Mouse (Mus musculus) brown adipose tissue, adult 24 weeks (tissue): ENCODE data around the gene Hip1. TPM values are rescaled to one million over a fixed set of nuclear protein-coding genes. Genes with fewer than 3 reads are reported as not detected.
"Not testable (repeated sequence)": the region's sequence is repeated elsewhere in the genome, so short reads cannot be mapped to it uniquely, and the experiment has no call there.

ENCODE experiments used
- H3K27ac ChIP-seq: fragments of 200-500 bp; replicated peaks from 2 replicates; pipeline ENCODE4 v1.5.1; 2012; ENCODE audit warnings: low read depth, mild to moderate bottlenecking, low read length
- H3K4me1 ChIP-seq: fragments of 200-500 bp; 2 replicates; pipeline ENCODE4 v1.6.1; 2012; ENCODE audit warnings: low read length, mixed read lengths; ENCODE audit not compliant: control insufficient read depth, insufficient read depth, insufficient read length
- H3K4me3 ChIP-seq: fragments of 200-500 bp; 2 replicates; pipeline ENCODE4 v1.5.1; 2012; ENCODE audit warnings: low read depth, mild to moderate bottlenecking, low read length, moderate library complexity; ENCODE audit not compliant: insufficient read depth
- polyA plus RNA-seq: library from polyadenylated mRNA; stranded (reverse); fragments of >200 nt; gene quantifications from 2 replicates; pipeline ENCODE4 v1.2.4, GENCODE M21; 2012; ENCODE audit not compliant: missing spikeins, insufficient read depth, insufficient read length

The Hip1 gene
- polyA plus RNA-seq, 1 experiment = 7.9 TPM

DNA sequence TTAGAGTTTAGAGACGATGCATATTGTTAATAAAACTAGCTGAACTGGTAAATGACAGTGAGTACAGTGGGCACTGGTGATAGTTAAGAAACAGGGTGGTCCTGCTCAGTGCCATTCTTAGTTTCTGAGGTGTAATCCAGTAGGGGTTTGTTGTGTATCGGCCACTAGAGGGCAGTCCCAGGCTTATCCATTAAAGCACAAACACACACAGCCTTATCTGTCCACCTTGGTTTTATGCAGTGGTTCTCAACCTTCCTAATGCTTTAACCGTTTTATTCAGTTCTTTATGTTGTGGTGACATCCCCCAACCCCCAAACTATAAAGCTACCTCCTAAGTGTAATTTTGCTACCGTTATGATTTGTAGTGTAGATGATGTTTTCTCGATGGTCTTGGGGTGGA lies 149.1 kb downstream of the Hip1 start:
- Histone ChIP-seq H3K4me1 (peaks cover 3% of the 10 kb centered on the region; the same call in 1 of the 2 replicates), H3K27ac (no peak overlapping the region), H3K4me3 (no peak overlapping the region)

DNA sequence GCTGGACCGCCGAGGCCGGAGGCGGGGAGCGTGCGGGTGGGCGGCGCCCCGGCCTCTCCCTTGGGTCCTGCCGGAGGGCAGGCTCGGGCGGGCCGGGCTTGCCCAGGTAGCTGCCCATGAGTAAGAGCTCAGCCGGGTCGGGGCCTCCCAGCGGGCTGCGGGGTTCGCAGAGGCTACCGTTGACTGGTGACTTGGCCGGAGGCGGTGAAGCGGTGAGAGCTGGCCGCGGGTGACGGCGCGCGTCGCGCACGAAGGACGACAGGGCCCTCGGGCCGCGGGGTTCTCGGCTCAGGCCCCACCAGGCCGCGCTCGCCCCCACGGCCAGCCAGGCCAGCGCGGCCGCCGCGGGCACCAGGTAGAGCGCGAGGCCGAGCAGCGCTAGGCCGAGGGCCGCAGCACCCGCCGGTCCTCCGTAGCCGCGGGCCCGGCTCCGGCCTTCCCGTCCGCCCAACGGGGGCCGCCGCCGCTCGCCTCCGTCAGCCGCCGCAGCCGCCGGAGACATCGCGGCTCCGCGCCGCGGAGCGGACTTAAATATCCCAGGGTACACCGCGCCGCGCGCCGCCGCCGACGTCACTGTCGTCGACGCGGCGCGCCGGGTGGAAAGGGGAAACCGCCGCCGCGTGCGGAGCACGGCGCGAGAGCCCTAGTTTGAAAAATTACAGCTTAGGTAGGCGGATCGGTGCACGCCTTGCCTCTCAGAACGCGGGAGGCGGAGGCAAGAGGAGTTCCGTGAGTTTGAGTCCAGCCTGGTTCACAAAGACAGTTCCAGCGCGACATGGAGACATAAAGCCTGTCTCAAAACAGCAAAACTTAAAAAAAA lies 150.7 kb downstream of the Hip1 start, which contains the start of gene Pom121:
Gene Pom121, minus strand, starts transcription at position 543 of the 820 bp plus-strand sequence.
- peak within 1 kb of the TSS; percentile 46 for H3K27ac ChIP-seq
- peaks cover 3% of the 10 kb centered on the region; the same call in 1 of the 2 replicates for H3K4me1 ChIP-seq
- H3K4me3 ChIP-seq = peak within 1 kb of the TSS; percentile 99

GRCm38 (mm10) chr5:135383771-135384170 lies 161.1 kb downstream of the Hip1 start:
- no peak overlapping the region for H3K4me3 ChIP-seq
- H3K27ac ChIP-seq = no peak overlapping the region
- no peaks in the 10 kb centered on the region for H3K4me1 ChIP-seq

GRCm38 (mm10) chr5:135382746-135383145 lies 162.2 kb downstream of the Hip1 start:
- Histone ChIP-seq H3K4me3 (no peak overlapping the region), H3K27ac (no peak overlapping the region), H3K4me1 (no peaks in the 10 kb centered on the region)

DNA sequence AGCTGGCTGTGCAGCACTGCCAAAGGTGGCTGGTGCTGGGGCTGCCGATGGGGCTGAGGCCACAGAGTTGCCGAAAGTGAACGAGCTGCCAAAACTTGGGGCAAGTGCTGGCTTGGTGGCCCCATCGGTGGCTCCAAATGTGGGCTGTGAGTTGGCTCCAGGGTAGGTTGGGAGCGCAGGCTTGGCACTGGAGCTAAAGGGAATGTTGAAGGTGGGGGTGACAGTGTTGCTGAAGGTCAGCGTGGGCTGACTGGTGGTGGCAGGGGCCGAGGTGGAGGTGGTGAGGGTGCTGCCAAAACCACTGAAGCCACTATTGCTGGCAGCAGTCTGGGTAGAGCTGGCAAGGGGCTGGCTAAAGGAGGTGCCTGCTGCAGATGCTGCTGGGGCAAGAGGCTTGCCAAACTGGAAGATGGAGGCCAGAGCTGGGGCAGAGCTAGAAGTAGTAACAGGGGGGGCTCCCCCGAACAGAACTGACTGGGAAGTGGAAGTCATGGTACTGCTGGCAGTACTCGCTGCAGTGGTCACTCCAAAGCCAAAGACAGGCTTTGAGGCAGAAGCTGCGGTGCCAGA lies 163.5 kb downstream of the Hip1 start:
- Histone ChIP-seq H3K27ac (no peak overlapping the region), H3K4me3 (no peak overlapping the region), H3K4me1 (no peaks in the 10 kb centered on the region)

- no peaks in the 10 kb centered on the region for H3K4me1 ChIP-seq
- H3K4me3 ChIP-seq = no peak overlapping the region
- no peak overlapping the region for H3K27ac ChIP-seq
Measured at GRCm38 (mm10) chr5:135380681-135381080, 164.2 kb downstream of the Hip1 start.

DNA sequence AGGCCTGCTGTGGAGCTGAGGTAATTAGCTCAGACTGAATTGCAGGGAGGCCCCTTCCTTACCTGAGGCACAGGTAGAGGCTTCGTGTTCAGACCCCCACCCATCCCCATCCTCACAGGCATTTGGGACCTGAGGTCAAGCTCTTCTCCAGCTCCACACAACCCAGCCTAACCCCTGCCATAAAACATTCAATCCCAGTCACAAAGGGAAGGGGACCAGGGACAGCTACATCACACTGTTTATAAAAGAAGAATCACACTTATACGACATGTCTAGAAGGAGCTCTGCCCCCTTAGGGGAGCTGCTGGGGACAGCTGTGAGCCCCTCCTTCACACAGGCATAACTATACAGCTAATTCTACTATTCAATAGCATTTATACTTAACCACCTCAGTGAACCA lies 168.6 kb downstream of the Hip1 start:
- Histone ChIP-seq H3K4me1 (no peaks in the 10 kb centered on the region), H3K4me3 (no peak overlapping the region)

GRCm38 (mm10) chr5:135375167-135375566 lies 169.8 kb downstream of the Hip1 start:
- H3K4me1 ChIP-seq = no peaks in the 10 kb centered on the region
- no peak overlapping the region for H3K27ac ChIP-seq
- no peak overlapping the region for H3K4me3 ChIP-seq

More for the DNA sequence above, 168.6 kb downstream of the Hip1 start:
- H3K27ac ChIP-seq = no peak overlapping the region

- Histone ChIP-seq H3K4me3 (no peak overlapping the region), H3K4me1 (no peaks in the 10 kb centered on the region), H3K27ac (no peak overlapping the region)
Measured at GRCm38 (mm10) chr5:135373601-135374000, 171.3 kb downstream of the Hip1 start.

DNA sequence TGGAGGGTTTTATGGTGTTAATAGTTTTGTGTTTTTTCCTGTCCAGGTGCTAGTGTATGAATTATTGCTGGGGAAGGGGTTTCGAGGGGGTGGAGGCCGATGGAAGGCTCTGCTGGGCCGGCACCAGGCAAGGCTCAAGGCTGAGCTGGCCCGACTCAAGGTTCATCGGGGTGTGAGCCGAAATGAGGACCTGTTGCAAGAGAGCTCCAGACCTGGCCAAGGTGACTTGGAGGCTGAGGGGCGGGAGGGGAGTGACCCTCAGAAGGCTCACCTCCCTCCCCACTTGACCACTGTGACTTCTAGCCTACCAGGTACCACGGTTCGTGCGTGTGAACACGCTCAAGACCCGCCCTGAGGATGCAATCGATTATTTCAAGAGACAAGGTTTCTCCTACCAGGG lies 173.7 kb downstream of the Hip1 start:
- Histone ChIP-seq H3K4me3 (peak overlapping the region; percentile 10), H3K4me1 (no peaks in the 10 kb centered on the region), H3K27ac (no peak overlapping the region)

DNA sequence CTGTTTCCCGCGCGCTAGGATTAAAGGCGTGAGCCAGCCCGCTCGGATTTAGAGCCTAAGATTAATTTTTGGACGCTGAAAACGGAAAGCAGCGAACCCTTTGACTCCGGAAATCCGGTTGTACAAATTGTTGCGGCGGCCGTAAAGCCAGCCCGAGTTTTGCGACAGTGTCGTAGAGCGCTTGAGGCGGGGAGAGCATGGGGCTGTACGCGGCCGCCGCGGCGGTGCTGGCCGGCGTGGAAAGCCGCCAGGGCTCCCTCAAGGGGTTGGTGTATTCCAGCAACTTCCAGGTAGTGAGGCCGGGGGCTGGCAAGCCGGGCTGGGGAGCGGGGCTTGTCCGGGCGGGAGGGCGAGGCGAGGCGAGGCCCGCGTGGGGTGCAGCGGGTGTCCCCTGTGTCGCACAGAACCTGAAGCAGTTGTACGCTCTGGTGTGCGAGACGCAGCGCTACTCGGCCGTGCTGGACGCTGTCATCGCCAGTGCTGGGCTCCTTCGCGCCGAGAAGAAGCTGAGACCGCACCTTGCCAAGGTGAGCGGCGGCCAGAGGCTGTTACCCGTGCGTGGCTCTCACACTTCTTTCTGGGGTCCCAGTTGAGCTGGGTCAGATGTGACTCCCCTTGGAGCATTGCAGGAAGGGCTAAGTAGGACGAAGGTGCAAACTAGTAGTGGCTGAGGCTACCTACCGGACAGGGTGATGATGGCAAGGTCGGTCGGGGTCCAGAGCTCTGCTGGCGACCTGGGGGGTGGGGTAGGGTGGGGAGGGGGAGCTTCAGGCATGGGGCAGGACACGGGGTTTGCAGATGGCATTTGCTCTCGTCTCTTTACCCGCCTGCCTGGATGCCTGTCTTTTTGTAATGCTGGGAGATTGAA lies 174.9 kb downstream of the Hip1 start, which contains the start of gene Nsun5:
Gene Nsun5, plus strand, starts transcription at position 167 of the 868 bp plus-strand sequence.
- peak within 1 kb of the TSS; percentile 63 for H3K4me3 ChIP-seq
- H3K27ac ChIP-seq = peak within 1 kb of the TSS; percentile 90
- no peaks in the 10 kb centered on the region for H3K4me1 ChIP-seq

DNA sequence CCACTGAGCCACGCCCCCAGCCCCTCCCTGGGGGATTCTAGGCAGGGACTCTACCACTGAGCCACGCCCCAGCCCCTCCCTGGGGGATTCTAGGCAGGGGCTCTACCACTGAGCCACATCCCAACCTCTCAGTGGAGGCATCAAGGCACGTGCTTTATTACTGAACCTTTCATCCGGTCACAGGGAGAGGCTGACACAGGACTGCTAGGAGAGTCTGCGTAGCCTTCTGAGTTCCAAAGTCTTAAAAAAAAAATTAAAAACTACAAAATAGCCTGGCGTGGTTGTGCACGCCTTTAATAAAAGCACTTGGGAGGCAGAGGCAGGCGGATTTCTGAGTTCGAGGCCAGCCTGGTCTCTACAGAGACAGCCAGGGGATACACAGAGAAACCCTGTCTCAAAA lies 175.7 kb downstream of the Hip1 start:
- H3K4me1 ChIP-seq = not testable (repeated sequence)
- peak overlapping the region; percentile 90 for H3K27ac ChIP-seq
- H3K4me3 ChIP-seq = peak overlapping the region; percentile 63

DNA sequence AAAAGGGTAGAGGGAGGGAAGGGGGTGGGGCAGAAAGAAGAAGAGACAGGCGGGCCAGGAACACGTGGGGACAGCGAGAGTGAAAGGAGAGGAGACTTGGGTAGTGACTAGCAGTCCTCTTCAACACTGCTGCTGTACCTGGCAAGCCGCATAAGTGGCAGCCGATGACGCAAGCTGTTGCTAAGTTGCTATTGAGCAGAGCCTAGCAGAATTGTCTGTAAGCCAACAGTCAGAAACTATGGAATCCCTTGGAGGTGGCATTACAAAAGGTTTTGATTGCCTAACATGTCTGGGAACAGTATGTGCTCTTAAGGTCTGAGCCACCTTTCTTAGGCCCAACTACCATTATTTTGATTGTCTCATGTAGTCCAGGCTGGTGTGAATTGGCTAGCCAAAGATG lies 176.6 kb downstream of the Hip1 start:
- no peaks in the 10 kb centered on the region for H3K4me1 ChIP-seq
- H3K4me3 ChIP-seq = no peak overlapping the region
- H3K27ac ChIP-seq = peak overlapping the region; percentile 73

GRCm38 (mm10) chr5:135367841-135368240 lies 177.1 kb downstream of the Hip1 start:
- Histone ChIP-seq H3K4me1 (no peaks in the 10 kb centered on the region), H3K27ac (no peak overlapping the region), H3K4me3 (no peak overlapping the region)

DNA sequence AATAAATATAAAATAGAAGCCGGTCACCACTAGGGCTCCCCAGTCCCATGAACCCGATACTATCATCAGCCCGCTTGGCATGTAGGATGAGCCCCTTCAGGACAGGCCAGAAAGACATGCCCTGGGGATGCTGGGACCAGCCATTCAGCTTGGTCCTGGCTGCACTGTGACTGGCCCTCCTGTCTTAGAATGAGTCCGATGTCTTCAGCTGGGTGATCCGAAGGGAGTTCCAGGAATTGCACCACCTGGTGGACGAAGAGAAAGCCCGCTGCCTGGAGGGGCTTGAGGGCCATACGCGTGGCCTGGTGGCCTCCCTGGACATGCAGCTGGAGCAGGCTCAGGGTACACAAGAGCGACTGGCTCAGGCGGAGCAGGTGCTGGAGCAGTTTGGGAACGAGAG lies 181.4 kb downstream of the Hip1 start:
- Histone ChIP-seq H3K4me3 (no peak overlapping the region), H3K27ac (no peak overlapping the region), H3K4me1 (no peaks in the 10 kb centered on the region)
